Mouse (Mus musculus): ENCODE measurements around the gene Abl2. TPM values are rescaled to one million over a fixed set of nuclear protein-coding genes. Genes with fewer than 3 reads are reported as not detected.

The Abl2 gene
- polyA plus RNA-seq, 1 experiment from 2014 or later = 3.9 TPM

- H3K27me3 ChIP-seq = no peaks in the 10 kb centered on the region
- H3K9me3 ChIP-seq = no peaks in the 10 kb centered on the region
- H3K9ac ChIP-seq = no peak overlapping the region
- peaks cover 17% of the 10 kb centered on the region for H3K36me3 ChIP-seq
- no peak overlapping the region for H3K4me2 ChIP-seq
- ATAC-seq (ENCODE audit: borderline replicate concordance, extremely low read depth, low FRiP score, low TSS enrichment) = no peak
- H3K4me3 ChIP-seq = no peak overlapping the region
- H3K27ac ChIP-seq = no peak overlapping the region
- 30% methylated on average over 12 of the region's 12 CpGs for WGBS
- H3K4me1 ChIP-seq = peaks cover 12% of the 10 kb centered on the region
These were observed 117.6 kb downstream of the Abl2 start for GRCm38 (mm10) chr1:156676171-156676570.

- H3K27me3 ChIP-seq = no peaks in the 10 kb centered on the region
- H3K4me1 ChIP-seq = peaks cover 12% of the 10 kb centered on the region
- no peak overlapping the region for H3K27ac ChIP-seq
- H3K9ac ChIP-seq = no peak overlapping the region
- WGBS = 56% methylated on average over 5 of the region's 5 CpGs
- ATAC-seq (ENCODE audit: borderline replicate concordance, extremely low read depth, low FRiP score, low TSS enrichment) = no peak
- H3K4me2 ChIP-seq = no peak overlapping the region
- H3K36me3 ChIP-seq = peaks cover 20% of the 10 kb centered on the region
- no peak overlapping the region for H3K4me3 ChIP-seq
- H3K9me3 ChIP-seq = no peaks in the 10 kb centered on the region
These were observed 118.0 kb downstream of the Abl2 start for GRCm38 (mm10) chr1:156676596-156676995.

DNA sequence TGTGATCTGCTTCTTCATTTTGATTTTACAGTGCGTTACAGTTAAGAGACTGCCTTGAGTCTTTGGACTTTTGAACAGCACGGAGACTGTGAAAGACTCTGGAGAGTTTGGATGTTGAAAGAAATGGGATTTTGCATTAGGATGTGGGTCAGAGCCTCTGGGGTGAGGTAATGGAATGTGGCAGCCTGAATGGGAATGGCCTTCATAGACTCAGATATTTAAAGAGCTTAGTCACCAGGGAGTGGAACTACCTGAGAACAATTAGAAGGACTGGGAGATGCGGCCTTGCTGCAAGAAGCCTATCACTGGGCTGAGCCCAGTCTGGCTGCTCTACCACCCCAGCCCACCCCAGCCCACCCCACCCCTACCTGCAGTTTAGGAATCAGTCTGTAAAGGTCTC is 118.6 kb downstream of the Abl2 start:
- H3K27me3 ChIP-seq = no peaks in the 10 kb centered on the region
- H3K4me3 ChIP-seq = no peak overlapping the region

DNA sequence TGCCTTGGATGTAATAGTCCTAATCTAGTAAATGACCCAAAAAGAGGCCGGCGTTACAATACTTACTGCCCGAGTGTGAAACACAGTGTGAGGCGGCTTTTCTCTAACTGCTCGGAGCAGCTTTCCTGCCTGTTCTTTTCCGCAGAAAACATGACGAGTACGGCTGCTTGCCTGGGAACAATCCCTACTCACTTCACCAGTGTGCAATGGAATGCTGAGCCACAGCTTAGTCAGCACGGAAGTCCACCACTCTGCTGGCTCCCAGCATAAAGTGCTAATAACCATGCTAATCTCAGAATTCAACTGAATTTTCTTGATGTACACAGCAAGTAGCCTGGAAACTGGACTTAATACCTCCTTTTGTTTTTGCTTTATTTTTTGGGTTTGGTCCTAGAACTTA is 121.0 kb downstream of the Abl2 start:
- Histone ChIP-seq H3K4me1 (peaks cover under 1% of the 10 kb centered on the region; the same call in 1 of the 2 replicates), H3K27ac (no peak overlapping the region), H3K9me3 (no peaks in the 10 kb centered on the region), H3K36me3 (peaks cover 26% of the 10 kb centered on the region), H3K27me3 (no peaks in the 10 kb centered on the region), H3K4me3 (no peak overlapping the region), H3K9ac (no peak overlapping the region), H3K4me2 (no peak overlapping the region)
- no peak for ATAC-seq (ENCODE audit: borderline replicate concordance, extremely low read depth, low FRiP score, low TSS enrichment)
- WGBS = 84% methylated on average over 9 of the region's 9 CpGs

More for the DNA sequence above, 118.6 kb downstream of the Abl2 start:
- no peak overlapping the region for H3K27ac ChIP-seq
- WGBS = 89% methylated on average over 3 of the region's 3 CpGs
- no peak overlapping the region for H3K4me2 ChIP-seq
- peaks cover 22% of the 10 kb centered on the region for H3K36me3 ChIP-seq
- H3K9me3 ChIP-seq = no peaks in the 10 kb centered on the region
- ATAC-seq (ENCODE audit: borderline replicate concordance, extremely low read depth, low FRiP score, low TSS enrichment) = no peak
- H3K9ac ChIP-seq = no peak overlapping the region
- H3K4me1 ChIP-seq = peaks cover 12% of the 10 kb centered on the region

DNA sequence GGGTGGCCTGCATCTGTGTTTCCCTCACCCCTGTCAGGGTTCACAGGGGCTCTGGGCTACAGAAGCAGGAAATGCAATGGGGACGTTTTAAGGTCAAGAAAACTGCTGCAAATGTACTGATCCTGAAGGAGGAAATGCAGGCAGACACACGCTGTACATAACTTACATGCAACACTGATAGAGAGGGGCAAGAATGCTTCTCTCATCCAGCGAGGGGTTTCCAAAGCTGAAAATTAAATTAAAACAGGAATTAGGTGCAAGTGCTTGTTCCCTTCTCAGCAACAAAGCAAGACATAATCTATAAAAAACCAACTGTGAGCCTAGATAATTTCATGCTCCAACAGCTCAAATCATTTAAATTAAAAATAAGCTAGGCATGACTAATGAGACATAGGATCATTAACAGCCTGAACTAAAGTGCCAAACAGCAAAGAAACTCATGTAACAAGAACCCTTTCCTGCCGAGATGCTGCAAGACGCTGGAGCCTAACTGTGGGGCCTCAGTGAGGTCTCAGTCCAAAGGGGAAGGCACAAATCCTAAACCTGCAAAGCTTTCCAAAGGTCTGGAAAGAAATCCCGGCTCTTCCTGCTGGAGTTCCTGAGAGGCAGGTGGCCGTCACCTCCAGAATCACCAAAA is 127.6 kb downstream of the Abl2 start:
- no peak for ATAC-seq (ENCODE audit: borderline replicate concordance, extremely low read depth, low FRiP score, low TSS enrichment)
- H3K27me3 ChIP-seq = no peaks in the 10 kb centered on the region

More for the DNA sequence above, 127.6 kb downstream of the Abl2 start:
- Histone ChIP-seq H3K4me3 (no peak overlapping the region), H3K4me2 (no peak overlapping the region), H3K4me1 (no peaks in the 10 kb centered on the region), H3K36me3 (peaks cover 52% of the 10 kb centered on the region), H3K27ac (no peak overlapping the region), H3K9ac (no peak overlapping the region), H3K9me3 (no peaks in the 10 kb centered on the region)
- 68% methylated on average over 7 of the region's 7 CpGs for WGBS

Other genes with a start within 250 kb of the Abl2 start
- 0.16 TPM in 1 of 2 replicates, not detected in the other for gene Nphs2, start 248.1 kb upstream of the Abl2 start, polyA plus RNA-seq (2015; fragmentation: Nextera tagmentation; extraction: Ambion mirVana)
- 783 and 826 TPM in 2 replicates for gene Gm2000, start 192.7 kb upstream of the Abl2 start, polyA plus RNA-seq (2015; fragmentation: Nextera tagmentation; extraction: Ambion mirVana)
- gene Axdnd1, start 137.6 kb upstream of the Abl2 start, polyA plus RNA-seq (2015; fragmentation: Nextera tagmentation; extraction: Ambion mirVana) = 0.10 and 0.42 TPM in 2 replicates
- gene Soat1, start 84.5 kb upstream of the Abl2 start, polyA plus RNA-seq (2015; fragmentation: Nextera tagmentation; extraction: Ambion mirVana) = 35.7 and 37.0 TPM in 2 replicates
- 0.25 and 0.27 TPM in 2 replicates for gene Gm10031, start 34.8 kb upstream of the Abl2 start, polyA plus RNA-seq (2015; fragmentation: Nextera tagmentation; extraction: Ambion mirVana)
- gene Tor3a, start 115.6 kb downstream of the Abl2 start, polyA plus RNA-seq (2015; fragmentation: Nextera tagmentation; extraction: Ambion mirVana) = 12.1 and 12.3 TPM in 2 replicates
- gene Fam20b, start 160.3 kb downstream of the Abl2 start, polyA plus RNA-seq (2015; fragmentation: Nextera tagmentation; extraction: Ambion mirVana) = 24.5 and 24.7 TPM in 2 replicates

All from lung, embryonic 15.5 days (tissue).